Mouse (Mus musculus): ENCODE measurements around the gene Gpr142.

Gpr142 gene

DNA sequence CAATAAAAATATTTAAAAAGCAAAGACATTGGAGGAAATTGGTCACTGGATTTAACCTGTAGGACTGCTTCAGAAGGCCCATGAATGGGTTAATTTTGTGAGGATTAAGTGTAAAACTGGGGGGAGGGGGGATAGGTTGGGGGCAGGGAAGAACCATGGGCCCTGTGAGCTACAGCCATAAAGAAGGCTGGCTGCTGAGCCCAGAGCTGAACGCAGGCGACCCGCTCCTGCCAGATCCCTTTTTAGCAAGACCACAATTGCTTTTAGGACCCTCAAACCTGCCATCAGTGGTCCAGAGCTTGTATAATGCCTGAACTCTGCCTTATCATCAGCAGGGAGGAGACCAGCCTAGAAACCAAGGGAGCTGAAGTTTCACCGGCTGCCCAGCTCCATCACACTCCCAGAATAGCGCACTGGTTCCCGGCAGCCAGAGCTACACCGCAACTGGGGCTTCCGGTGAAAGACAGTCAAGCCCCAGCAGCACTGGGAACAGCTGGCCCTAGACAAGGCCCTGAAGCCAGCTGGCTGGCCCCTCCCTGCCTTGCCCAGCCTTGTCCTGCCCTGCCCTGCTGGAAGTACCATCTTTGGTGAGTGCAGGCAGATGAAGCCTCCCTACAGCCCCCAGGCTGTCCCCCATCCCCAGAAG is 45.2 kb downstream of the Gpr142 start:
- 34% methylated on average over 8 of the region's 8 CpGs for WGBS

DNA sequence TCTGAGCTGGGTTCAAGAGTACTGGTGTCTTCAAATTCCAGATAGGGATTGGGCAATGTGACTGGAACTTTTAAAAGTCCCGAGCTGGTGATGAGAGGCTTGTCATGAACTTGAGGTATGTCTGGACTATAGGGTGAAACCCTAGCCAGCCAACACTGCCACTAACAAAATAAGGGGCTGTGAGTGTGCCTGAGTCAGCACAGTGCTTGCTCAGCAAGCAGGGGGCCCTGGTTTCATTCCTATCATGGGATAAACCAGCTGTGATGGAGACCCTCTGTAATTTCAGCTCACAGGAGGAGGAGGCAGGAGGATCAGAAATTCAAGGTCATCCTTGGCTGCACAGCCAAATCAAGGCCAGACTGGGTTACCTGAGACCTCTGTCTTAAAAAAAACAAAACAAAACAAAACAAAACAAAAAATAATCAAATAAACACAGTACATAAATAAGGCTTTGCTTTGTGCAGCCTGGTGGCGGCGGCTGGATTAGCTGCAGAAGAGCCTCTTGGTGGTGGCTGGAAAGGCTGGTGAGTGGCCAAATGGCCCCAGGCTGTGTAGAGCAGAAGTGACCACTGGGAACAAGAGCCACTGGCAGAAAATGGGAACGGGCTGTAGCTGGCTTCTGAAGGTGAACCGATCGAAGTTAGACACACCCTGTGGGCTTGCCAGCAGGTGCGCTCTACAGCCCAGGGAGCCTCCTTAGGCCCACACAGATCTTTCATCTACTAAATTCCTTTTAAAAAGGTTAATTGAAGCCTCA is 45.9 kb downstream of the Gpr142 start:
- WGBS = 83% methylated on average over 7 of the region's 7 CpGs

DNA sequence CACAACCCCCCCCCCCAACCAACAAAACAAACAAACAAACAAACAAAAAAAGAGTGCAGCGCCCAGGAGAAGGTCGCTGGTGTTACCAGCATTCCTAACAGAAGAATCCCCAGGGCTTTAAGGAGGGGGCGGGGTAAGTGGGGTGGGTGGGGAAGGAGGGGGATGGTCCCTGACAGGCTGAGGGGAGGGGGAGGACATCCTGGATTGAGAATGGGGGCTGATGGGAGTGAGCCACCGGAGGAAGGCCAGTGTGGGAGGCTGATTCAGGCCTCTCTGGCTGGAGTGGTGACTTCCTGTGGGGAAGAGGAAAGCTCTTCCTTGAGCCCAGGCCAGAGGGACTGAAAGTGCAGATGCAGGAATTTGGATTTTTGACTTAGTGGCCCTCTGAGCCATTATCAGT is 47.6 kb downstream of the Gpr142 start:
- 89% methylated on average over 4 of the region's 4 CpGs for WGBS

DNA sequence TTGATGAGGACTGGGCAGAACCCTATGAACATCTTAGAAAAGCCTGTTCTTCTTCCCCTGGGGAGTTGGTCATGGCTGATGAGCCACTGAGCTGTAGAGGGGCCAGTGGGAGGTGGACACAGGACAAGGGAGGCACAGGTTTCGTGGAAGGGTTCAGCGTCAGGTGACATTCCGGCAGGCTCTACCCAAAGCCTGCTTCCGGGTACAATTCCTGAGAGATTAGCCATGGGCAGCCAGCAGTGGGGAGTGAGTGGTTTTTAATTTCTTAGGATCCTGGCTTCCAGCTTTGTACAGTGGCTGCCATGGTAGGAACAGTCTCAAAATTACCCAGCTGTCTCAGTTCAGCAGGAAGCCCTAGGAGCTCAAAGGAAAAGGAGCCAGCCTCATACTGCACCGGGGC is 48.3 kb downstream of the Gpr142 start:
- WGBS = 92% methylated on average over 5 of the region's 5 CpGs

DNA sequence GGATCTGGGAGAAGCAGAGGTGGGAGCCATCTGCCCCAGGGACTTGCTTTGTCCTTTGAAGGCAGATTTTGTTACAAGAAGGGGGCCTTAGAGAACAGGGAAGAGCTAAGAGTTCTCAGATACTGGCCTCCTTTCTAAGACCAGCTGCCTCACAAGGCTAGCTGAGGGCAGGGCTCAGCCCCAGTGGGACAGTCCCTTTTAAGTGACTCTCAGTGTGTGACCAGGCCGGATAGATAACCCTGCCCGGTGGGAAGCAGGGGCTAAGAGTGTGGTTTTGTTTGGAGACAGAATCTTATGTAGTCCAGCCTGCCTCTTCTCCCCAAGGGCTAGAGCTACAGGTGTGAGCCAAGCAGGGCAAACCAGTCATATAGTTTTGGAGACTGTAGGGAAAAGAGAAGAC is 50.8 kb downstream of the Gpr142 start:
- 47% methylated on average over 2 of the region's 2 CpGs for WGBS

DNA sequence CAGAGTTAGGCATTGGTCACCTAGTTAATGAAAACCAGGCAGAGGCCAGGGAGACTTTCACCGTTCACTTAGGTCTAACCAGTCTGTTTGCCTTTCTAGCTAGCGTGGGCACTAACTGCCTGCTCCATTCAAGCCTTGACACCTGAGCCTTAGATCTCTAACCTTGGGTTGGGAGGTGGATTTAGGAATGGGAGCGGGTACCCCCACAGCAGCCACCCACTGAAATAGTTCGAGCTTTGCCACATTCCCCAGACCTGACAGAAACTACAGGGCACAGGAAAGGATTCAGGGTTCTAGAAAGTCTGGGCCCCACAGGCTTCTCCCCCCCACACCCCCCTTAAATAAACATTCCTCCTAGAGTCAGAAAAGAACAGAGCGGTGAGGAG is 51.3 kb downstream of the Gpr142 start:
- 68% methylated on average over 5 of the region's 5 CpGs for WGBS

DNA sequence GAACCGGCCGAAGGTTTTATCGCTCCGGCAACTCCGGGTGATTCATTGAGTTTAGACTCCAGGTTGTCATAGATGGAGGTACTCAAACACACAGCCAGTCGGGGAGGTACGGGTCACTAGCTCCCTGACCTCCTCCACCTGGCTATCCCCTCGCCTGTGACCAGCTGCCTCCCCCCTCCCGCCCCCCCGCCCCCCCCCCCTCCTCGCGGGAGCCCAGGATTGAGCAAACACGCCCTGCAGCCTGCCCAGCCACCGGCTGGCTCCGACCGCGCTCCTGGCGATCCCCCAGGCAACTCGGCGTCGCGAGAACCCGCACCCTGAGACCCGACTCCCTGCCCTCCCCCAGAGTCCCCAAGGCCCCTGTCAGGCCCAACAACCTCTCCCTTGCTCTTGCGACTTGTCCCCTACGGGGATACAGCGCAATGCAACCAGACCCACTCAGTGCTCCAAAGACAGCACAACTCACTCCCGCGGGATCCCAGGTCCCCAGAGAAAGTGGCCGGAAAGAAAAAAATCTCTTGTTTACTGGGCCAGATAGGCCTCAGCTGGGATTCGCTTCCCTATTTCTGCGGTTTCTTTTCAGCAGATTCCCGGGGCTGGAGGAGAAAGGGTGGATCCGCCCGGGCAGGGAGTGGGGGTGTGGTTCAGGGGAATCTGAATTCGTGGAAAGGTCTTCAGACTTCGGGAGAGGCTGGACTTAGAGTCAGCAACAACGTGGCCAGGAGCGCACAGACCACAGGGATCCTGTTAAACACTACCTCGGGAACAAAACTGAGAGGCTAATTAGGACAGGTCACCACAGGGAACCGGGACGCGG is 51.9 kb downstream of the Gpr142 start, which contains the start of gene Gprc5c:
Gene Gprc5c, plus strand, starts transcription at position 701 of the 817 bp plus-strand sequence.
- 5% methylated on average over 42 of the region's 43 CpGs for WGBS

DNA sequence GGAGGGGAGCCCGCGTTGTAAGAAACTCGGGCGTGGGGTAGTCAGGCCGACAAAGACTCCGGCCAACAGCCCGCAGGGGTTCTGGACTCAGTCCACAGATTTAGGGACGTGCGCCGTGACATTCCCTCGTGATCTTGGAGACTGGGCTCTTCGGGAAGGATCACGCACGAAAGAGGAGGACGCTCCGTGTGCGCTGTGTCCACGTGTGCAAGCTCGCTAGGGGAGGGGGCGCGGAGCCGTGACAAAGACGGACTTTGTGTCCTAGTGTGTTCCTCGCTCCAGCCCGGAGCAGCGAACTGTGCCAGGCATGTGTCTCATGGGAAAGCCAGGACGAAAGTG is 52.5 kb downstream of the Gpr142 start:
- under 1% methylated on average over 27 of the region's 27 CpGs for WGBS

DNA sequence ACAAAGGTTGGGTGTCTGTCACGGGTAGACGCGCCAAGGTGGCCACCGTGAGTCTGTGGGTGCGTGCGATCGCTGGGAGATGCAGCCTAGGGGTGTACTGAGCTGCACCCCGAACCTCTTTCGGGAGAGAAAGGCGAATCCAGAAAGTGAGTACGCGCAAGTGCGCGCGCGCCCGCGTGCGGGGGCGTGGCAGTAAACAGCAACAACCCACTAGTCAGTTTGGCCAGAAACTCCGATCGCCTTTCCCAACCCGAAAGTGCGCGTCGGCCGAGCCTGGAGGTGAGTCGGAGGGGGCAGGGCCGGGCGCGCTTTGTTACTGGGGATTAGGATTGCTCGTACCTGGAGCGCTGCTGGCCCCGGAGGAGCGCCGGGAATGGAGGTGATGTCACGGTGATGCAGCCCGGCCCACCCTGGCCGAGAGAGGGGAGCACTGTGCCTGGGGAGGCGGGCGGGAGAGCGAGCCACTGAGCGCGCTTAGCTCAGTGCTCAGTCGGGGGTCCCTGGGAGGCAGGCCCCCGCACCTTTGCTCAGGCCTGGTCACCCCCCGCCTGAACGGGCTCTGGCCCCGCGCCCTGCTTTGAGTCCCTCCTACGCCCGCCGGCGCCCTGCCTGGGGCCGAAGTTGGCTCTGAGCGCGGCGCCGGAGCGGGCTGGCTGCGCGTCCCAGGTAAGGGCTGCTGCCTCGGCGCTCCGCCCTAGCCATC is 53.0 kb downstream of the Gpr142 start:
- under 1% methylated on average over 62 of the region's 65 CpGs for WGBS

DNA sequence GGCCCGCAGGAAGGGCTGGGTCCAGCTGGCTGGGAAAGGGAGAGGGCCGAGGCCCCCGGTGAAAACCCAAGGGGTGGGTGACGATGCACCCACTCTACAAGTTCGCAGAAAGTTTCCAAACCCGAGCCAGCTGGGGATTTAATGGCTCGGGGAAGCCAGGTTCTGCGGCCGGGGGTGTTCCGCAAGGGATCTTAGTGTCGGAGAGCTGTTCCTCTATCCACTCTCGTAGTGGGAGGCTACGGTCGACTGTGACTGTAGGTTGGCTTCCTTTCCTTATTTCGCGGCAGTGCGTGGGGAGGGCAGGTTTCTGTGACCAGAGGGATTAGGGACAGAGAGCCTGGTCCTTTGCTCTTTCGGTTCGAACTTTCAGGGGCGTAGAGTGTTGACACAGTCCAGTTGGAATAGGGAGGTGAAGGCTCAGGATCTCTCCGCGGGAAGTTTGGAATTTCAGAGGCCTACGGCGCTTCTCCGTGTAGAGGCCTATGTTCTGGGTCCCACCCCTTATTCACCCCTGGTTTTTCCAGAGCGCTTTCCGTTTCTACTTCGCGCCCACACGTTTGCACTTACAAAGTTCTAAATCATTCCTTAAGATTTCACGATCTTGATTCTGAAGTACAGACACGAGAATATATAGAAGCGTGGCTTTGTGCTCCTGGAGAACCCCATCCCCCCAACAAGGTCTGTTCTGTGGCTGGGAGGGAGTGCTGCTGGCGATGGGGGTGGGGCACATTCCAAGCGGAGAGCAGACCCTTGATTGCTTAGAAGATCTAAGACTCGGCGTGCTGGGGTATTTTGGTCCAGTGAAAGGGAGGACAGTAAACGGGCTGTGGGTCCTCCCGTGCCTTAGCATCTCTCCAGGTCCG is 53.8 kb downstream of the Gpr142 start:
- 12% methylated on average over 40 of the region's 40 CpGs for WGBS

DNA sequence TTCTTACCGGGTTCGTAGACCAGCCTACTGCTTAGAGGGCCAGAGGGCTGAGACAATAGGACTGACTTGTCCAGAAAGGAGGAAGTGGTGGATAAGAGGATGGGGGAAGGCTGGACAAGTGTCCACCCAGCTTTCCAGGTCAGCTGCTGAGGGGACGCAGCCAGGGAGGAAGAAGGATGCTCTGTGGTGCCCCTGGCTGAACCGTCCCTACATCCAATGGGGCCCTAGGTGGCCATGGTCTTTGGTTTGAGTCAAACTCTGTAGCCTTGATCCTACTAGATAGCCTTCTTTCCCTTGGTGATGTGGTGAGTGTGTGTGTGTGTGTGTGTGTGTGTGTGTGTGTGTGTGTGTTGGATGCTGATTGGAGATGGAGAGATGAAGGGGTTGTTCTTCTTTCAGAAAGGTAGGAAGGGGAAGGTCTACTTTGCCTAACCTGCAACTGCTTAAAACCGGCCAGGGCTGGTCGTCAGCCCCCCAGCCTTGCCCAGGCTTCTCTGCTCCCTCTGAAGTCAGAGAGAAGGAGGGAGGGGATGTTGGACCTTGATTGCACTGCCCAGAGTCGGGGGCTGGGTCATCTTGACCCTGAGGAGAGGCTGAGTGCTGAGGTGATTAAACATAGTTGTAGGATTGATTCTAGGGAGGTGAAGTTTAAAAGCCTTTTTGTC is 54.6 kb downstream of the Gpr142 start:
- WGBS = 63% methylated on average over 7 of the region's 7 CpGs

DNA sequence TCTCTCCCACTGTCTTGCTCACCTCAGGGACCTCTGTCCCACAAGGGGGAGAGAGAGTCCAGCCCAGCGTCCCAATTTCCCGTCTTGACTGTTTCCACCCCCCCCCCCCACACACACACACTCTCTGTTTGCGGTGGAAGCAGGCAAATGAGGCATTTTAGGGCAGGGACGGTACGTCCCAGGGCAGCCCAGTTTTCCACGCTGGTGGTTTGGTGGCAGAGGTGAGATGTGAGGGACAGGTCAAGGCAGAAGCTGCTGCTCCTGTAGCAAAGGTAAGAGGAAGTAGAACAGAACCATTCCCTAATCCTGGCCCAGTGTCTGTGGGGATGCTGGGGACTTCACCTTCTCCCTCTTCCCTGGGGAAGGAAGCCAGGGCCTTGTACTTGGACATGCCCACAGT is 55.9 kb downstream of the Gpr142 start:
- 90% methylated on average over 6 of the region's 6 CpGs for WGBS

DNA sequence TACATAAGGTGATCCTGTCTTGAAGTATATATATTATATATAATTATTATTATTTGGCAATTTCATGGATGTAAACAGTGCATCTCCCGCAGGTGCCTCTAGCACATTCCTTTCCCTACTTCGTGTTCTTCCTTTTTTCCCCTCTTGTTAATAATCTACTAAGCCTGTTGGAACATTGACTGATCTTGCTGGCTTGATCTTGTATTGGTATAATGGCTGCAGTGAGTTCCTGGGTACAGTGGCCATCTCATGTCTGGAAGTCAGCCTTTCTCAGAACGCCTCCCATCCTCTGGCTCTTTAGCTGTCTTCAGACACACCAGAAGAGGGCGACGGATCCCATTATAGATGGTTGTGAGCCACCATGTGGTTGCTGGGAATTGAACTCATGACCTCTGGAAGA is 57.4 kb downstream of the Gpr142 start:
- WGBS = 96% methylated on average over 5 of the region's 5 CpGs

Measured in cerebral cortex, adult 2 months (tissue).